Mouse (Mus musculus) heart, postnatal 0 days (tissue): ENCODE data around the gene Usp36.

ENCODE experiments used
- CTCF ChIP-seq: IDR thresholded peaks from 2 replicates; pipeline ENCODE4 v1.5.1; 2016; ENCODE audit warnings: antibody characterized with exemption, control low read depth, low read depth
- EP300 ChIP-seq: IDR thresholded peaks from 2 replicates; pipeline ENCODE4 v1.6.1; 2016; ENCODE audit warnings: antibody characterized with exemption, low read depth

DNA sequence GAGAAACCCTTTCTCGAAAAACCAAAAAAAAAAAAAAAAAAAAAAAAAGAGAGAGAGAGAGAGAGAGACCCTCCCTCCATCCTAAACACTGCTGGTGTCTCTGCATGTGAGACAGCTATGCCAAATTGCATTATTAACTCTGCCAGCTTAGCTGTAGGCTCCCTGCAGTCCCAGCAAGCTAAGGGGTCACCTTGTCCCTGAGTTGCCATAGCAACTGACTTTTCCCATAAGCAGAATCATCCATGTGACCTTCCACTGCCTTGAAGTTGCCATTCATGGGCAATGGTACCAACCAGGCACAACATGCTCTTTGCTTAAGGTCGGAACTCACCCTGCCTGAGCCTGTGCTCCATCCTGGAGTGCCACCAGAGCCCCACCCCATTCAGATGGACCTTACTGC, 5.0 kb upstream of the Usp36 start:
- no peak for TF ChIP-seq CTCF
- no peak for TF ChIP-seq EP300
